ENCODE assay signal across 14 mouse cellular contexts in the genomic region with DNA sequence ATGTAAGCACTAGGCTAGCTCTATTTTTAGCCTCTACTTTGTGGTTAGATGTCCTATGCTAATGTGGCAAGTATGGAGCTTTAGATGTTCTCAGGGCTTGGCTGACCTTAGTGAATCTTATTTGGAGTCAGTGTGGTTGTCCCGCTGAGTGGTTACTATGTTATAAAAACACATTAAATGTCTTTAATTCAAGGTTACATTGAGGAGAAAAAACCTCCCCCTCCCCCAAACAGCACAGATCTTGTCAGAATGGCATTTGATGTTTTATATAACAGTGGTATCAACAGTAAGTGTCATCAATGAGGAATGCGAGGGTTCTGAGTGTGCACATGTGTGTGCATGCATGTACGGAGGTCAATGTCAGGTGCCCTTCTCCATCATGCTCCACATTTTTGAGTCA.
"Had no signal": no experiment of that assay in that cellular context is flagged by ENCODE, and none has a peak within 500 bp of the region (broad histone marks: within the 10 kb centered on the region; RNA-seq: fewer than 3 reads in every experiment).

No protein-coding gene starts in this region.

- H3K27ac ChIP-seq: limb, embryonic 12.5 days; limb, embryonic 15.5 days; liver, embryonic 14.5 days; macrophage; midbrain, embryonic 13.5 days had no signal

- H3K4me1 ChIP-seq: midbrain, embryonic 13.5 days had no signal

- H3K9ac ChIP-seq: limb, embryonic 12.5 days; limb, embryonic 15.5 days; liver, embryonic 14.5 days; liver, postnatal 0 days; lung, embryonic 14.5 days; midbrain, embryonic 13.5 days had no signal

- DNase-seq: kidney, postnatal 14 days; kidney, postnatal 4 days; left cerebral cortex, postnatal 4 days; liver, postnatal 0 days; lung, embryonic 14.5 days; thymus, adult 18-20 months; thymus, postnatal 36 days had no signal

- H3K27me3 ChIP-seq: limb, embryonic 12.5 days; limb, embryonic 15.5 days; midbrain, embryonic 13.5 days had no signal

- ATAC-seq: liver, postnatal 0 days; lung, postnatal 0 days; midbrain, embryonic 13.5 days had no signal

- H3K4me2 ChIP-seq: limb, embryonic 12.5 days; limb, embryonic 15.5 days; liver, embryonic 11.5 days; lung, embryonic 14.5 days; midbrain, embryonic 13.5 days had no signal

- H3K4me3 ChIP-seq: limb, embryonic 12.5 days; limb, embryonic 15.5 days; midbrain, embryonic 13.5 days had no signal

- H3K36me3 ChIP-seq: limb, embryonic 12.5 days; limb, embryonic 15.5 days; midbrain, embryonic 13.5 days had no signal

- H3K9me3 ChIP-seq: limb, embryonic 12.5 days; limb, embryonic 15.5 days; midbrain, embryonic 13.5 days had no signal
